Mouse (Mus musculus): Measurements from ENCODE around the gene Sohlh1. TPM values are rescaled to one million over a fixed set of nuclear protein-coding genes. Genes with fewer than 3 reads are reported as not detected.
A peak's percentile ranks its signal among the peaks of the same experiment; 100 is the strongest.

The Sohlh1 gene
- total RNA-seq, 2 experiments from 2014 or later, result not detected

GRCm38 (mm10) chr2:25863337-25864131, 16.5 kb upstream of the Sohlh1 start, which contains the start of gene Kcnt1:
Gene Kcnt1, plus strand, starts transcription at chr2:25863734.
- TF ChIP-seq CTCF (conservative IDR thresholded peaks at IDR 0.05), result no peak
- DNase-seq (ENCODE audit: low spot score in 2 of 2), result no peak
- Histone ChIP-seq H3K27ac (peak within 1 kb of the TSS; percentile 23; the same call in 1 of the 2 replicates), H3K4me3 (peak within 1 kb of the TSS; percentile 53)

- no peak for TF ChIP-seq CTCF (conservative IDR thresholded peaks at IDR 0.05)
- DNase-seq (ENCODE audit: low spot score in 2 of 2), result no peak
- Histone ChIP-seq H3K27ac (no peak overlapping the region), H3K4me3 (no peak overlapping the region)
These were observed 15.7 kb upstream of the Sohlh1 start for GRCm38 (mm10) chr2:25862696-25863270.

- TF ChIP-seq CTCF (conservative IDR thresholded peaks at IDR 0.05), result no peak
- Histone ChIP-seq H3K4me3 (no peak overlapping the region), H3K27ac (no peak overlapping the region)
- DNase-seq (ENCODE audit: low spot score in 2 of 2), result no peak
These were observed 15.0 kb upstream of the Sohlh1 start for GRCm38 (mm10) chr2:25862038-25862437.

GRCm38 (mm10) chr2:25859891-25860290, 12.8 kb upstream of the Sohlh1 start:
- no peak for TF ChIP-seq CTCF (conservative IDR thresholded peaks at IDR 0.05)
- no peak overlapping the region for H3K4me3 ChIP-seq
- no peak for DNase-seq (ENCODE audit: low spot score in 2 of 2)
- no peak overlapping the region for H3K27ac ChIP-seq

GRCm38 (mm10) chr2:25853998-25854397, 7.0 kb upstream of the Sohlh1 start:
- DNase-seq (ENCODE audit: low spot score in 2 of 2), result no peak
- H3K27ac ChIP-seq, result no peak overlapping the region
- no peak for TF ChIP-seq CTCF (conservative IDR thresholded peaks at IDR 0.05)
- H3K4me3 ChIP-seq, result no peak overlapping the region

- H3K4me3 ChIP-seq, result no peak overlapping the region
- TF ChIP-seq CTCF (conservative IDR thresholded peaks at IDR 0.05), result no peak
- H3K27ac ChIP-seq, result peak overlapping the region; percentile 14; the same call in 1 of the 2 replicates
- DNase-seq (ENCODE audit: low spot score in 2 of 2), result peak in 1 of 2 experiments; percentile 50
These were observed 5.6 kb upstream of the Sohlh1 start for GRCm38 (mm10) chr2:25852626-25853025.

- no peak overlapping the region for H3K4me3 ChIP-seq
- TF ChIP-seq CTCF (conservative IDR thresholded peaks at IDR 0.05), result peak; percentile 91
- H3K27ac ChIP-seq, result no peak overlapping the region
- peak in 1 of 2 experiments; percentile 60 for DNase-seq (ENCODE audit: low spot score in 2 of 2)
These were observed 3.3 kb upstream of the Sohlh1 start for GRCm38 (mm10) chr2:25850330-25850729.

- no peak for TF ChIP-seq CTCF (conservative IDR thresholded peaks at IDR 0.05)
- H3K27ac ChIP-seq, result no peak overlapping the region
- no peak for DNase-seq (ENCODE audit: low spot score in 2 of 2)
- H3K4me3 ChIP-seq, result no peak overlapping the region
These were observed 532 bp downstream of the Sohlh1 start for GRCm38 (mm10) chr2:25846516-25846915.

- Histone ChIP-seq H3K27ac (no peak overlapping the region; the same call in 1 of the 2 replicates), H3K4me3 (no peak overlapping the region)
- no peak for TF ChIP-seq CTCF (conservative IDR thresholded peaks at IDR 0.05)
- peak; percentile 26 to 49 for DNase-seq (ENCODE audit: low spot score in 2 of 2)
These were observed 3.0 kb downstream of the Sohlh1 start for GRCm38 (mm10) chr2:25844097-25844496.

- H3K27ac ChIP-seq, result peak overlapping the region; percentile 50
- peak; percentile 35 to 51 for DNase-seq (ENCODE audit: low spot score in 2 of 2)
- no peak overlapping the region for H3K4me3 ChIP-seq
- TF ChIP-seq CTCF (conservative IDR thresholded peaks at IDR 0.05), result no peak
These were observed 4.3 kb downstream of the Sohlh1 start for GRCm38 (mm10) chr2:25842758-25843157.

GRCm38 (mm10) chr2:25842161-25842560, 4.9 kb downstream of the Sohlh1 start:
- TF ChIP-seq CTCF (conservative IDR thresholded peaks at IDR 0.05), result no peak
- no peak overlapping the region for H3K4me3 ChIP-seq
- peak overlapping the region; percentile 50; the same call in 1 of the 2 replicates for H3K27ac ChIP-seq
- peak in 1 of 2 experiments; percentile 32 for DNase-seq (ENCODE audit: low spot score in 2 of 2)

GRCm38 (mm10) chr2:25836291-25836690, 10.8 kb downstream of the Sohlh1 start:
- TF ChIP-seq CTCF (conservative IDR thresholded peaks at IDR 0.05), result peak; percentile 96

GRCm38 (mm10) chr2:25830786-25831185, 16.3 kb downstream of the Sohlh1 start:
- no peak overlapping the region for H3K27ac ChIP-seq
- no peak overlapping the region for H3K4me3 ChIP-seq
- no peak for TF ChIP-seq CTCF (conservative IDR thresholded peaks at IDR 0.05)
- DNase-seq (ENCODE audit: low spot score in 2 of 2), result no peak

More at GRCm38 (mm10) chr2:25836291-25836690, 10.8 kb downstream of the Sohlh1 start:
- Histone ChIP-seq H3K4me3 (no peak overlapping the region), H3K27ac (no peak overlapping the region)
- peak; percentile 66 to 82 for DNase-seq (ENCODE audit: low spot score in 2 of 2)
